Mouse (Mus musculus) kidney, postnatal 0 days (tissue): ENCODE measurements around the gene Arhgap32. TPM values are rescaled to one million over a fixed set of nuclear protein-coding genes. Genes with fewer than 3 reads are reported as not detected.

Experiments
- ATAC-seq: fragments of 200-750 bp; cut with Nextera tagmentation; replicated peaks from 2 replicates; pipeline ENCODE4 v1.8.0; 2017; ENCODE audit warnings: low read depth, moderate number of reproducible peaks, moderate TSS enrichment, moderate library complexity; ENCODE audit not compliant: low FRiP score
- DNase-seq: peaks from one replicate; pipeline ENCODE4 v3.0.0-alpha.2; 2016; ENCODE audit warnings: low spot score
- H3K27ac ChIP-seq: fragments of 300-500 bp; sonication (generic); 2 replicates; pipeline ENCODE4 v1.5.1; 2014; ENCODE audit warnings: mild to moderate bottlenecking
- H3K27me3 ChIP-seq: fragments of 300-500 bp; sonication (generic); 2 replicates; pipeline ENCODE4 v1.6.1; 2014; ENCODE audit warnings: low read length, mixed read lengths; ENCODE audit not compliant: insufficient read depth
- H3K36me3 ChIP-seq: fragments of 300-500 bp; sonication (generic); 2 replicates; pipeline ENCODE4 v1.6.1; 2014; ENCODE audit warnings: low read length, mixed read lengths; ENCODE audit not compliant: insufficient read depth
- H3K4me1 ChIP-seq: fragments of 300-500 bp; sonication (generic); replicated peaks from 2 replicates; pipeline ENCODE4 v1.6.1; 2014; ENCODE audit warnings: antibody characterized with exemption, low read length, mixed read lengths; ENCODE audit not compliant: insufficient read depth
- H3K4me2 ChIP-seq: fragments of 300-500 bp; sonication (generic); 2 replicates; pipeline ENCODE4 v1.6.1; 2014; ENCODE audit warnings: mild to moderate bottlenecking, low read length, moderate library complexity, mixed read lengths
- H3K4me3 ChIP-seq: fragments of 300-500 bp; sonication (generic); replicated peaks from 2 replicates; pipeline ENCODE4 v1.5.1; 2014; ENCODE audit warnings: low read depth, low read length
- H3K9ac ChIP-seq: fragments of 300-500 bp; sonication (generic); 2 replicates; pipeline ENCODE4 v1.6.1; 2014; ENCODE audit warnings: low read depth, low read length
- H3K9me3 ChIP-seq: fragments of 300-500 bp; sonication (generic); replicated peaks from 2 replicates; pipeline ENCODE4 v1.6.1; 2016; ENCODE audit warnings: low read length, inconsistent platforms, mixed read lengths
- CTCF ChIP-seq: IDR thresholded peaks from 2 replicates; pipeline ENCODE4 v1.5.1; 2016; ENCODE audit warnings: antibody characterized with exemption, low read depth, mild to moderate bottlenecking, moderate library complexity
- WGBS: fragments of 180-500 bp; shearing (Covaris S2); extraction: QIAGEN DNeasy Blood & Tissue Kit; methylation state at CpG from one replicate; pipeline ENCODE4 v1.1.7; 2014; 5-methylcytosine and 5-hydroxymethylcytosine counted together
- polyA plus RNA-seq: library from polyadenylated mRNA; unstranded; fragments of >200 nt; fragmentation: Nextera tagmentation; extraction: Ambion mirVana; gene quantifications from 2 replicates; pipeline ENCODE4 v1.2.1, GENCODE M21; 2015

The Arhgap32 gene
- polyA plus RNA-seq, 1 experiment from 2014 or later, result 10.1 TPM

GRCm38 (mm10) chr9:32095511-32095910 is 20.4 kb upstream of the Arhgap32 start:
- DNase-seq, result no peak
- Histone ChIP-seq H3K9me3 (no peaks in the 10 kb centered on the region), H3K4me2 (no peak overlapping the region), H3K9ac (no peak overlapping the region), H3K27me3 (no peaks in the 10 kb centered on the region), H3K4me3 (no peak overlapping the region), H3K27ac (peak overlapping the region; percentile 64; the same call in 1 of the 2 replicates), H3K4me1 (peaks cover 3% of the 10 kb centered on the region; the same call in 1 of the 2 replicates), H3K36me3 (no peaks in the 10 kb centered on the region)
- TF ChIP-seq CTCF, result peak; percentile 12; the same call in 1 of the 2 replicates
- ATAC-seq, result no peak
- 74% methylated on average over 4 of the region's 4 CpGs for WGBS

DNA sequence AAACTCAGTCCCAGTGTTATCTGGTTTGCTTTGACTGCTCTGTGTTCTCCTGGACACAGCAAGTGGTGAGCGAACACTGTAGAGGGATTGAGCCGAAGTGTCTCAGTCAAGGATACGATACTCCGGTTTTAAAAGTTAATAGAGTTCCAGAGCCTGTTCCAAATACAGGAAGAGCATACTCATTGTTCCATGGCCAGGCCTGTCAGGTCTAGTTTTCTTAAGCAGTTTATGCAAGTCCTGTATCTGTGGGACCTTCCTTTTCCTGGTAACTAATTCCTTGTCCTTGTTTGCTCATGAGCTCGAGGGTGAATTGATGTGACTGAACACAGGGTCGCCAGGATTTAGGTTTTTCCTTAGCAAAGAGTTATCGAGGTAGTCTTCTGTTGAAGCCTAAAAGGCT is 19.4 kb upstream of the Arhgap32 start:
- Histone ChIP-seq H3K4me1 (peaks cover 3% of the 10 kb centered on the region; the same call in 1 of the 2 replicates), H3K9me3 (no peaks in the 10 kb centered on the region), H3K27ac (peak overlapping the region; percentile 64), H3K36me3 (no peaks in the 10 kb centered on the region), H3K4me2 (peak overlapping the region; percentile 34), H3K9ac (0 out of 2 replicates have a peak overlapping the region, but pooled peaks have one; percentile 8), H3K4me3 (no peak overlapping the region), H3K27me3 (no peaks in the 10 kb centered on the region)
- 48% methylated on average over 7 of the region's 7 CpGs for WGBS
- no peak for TF ChIP-seq CTCF
- DNase-seq (no peak), ATAC-seq (no peak)

- DNase-seq (no peak), ATAC-seq (no peak; the same call in 1 of the 2 replicates)
- H3K4me1 ChIP-seq, result peaks cover 3% of the 10 kb centered on the region; the same call in 1 of the 2 replicates
- 56% methylated on average over 4 of the region's 4 CpGs for WGBS
- H3K27ac ChIP-seq, result 0 out of 2 replicates have a peak overlapping the region, but pooled peaks have one; percentile 42
- H3K9ac ChIP-seq, result no peak overlapping the region
- no peaks in the 10 kb centered on the region for H3K9me3 ChIP-seq
- H3K27me3 ChIP-seq, result no peaks in the 10 kb centered on the region
- no peak overlapping the region for H3K4me2 ChIP-seq
- TF ChIP-seq CTCF, result no peak
- H3K4me3 ChIP-seq, result no peak overlapping the region
- no peaks in the 10 kb centered on the region for H3K36me3 ChIP-seq
Observed at GRCm38 (mm10) chr9:32097123-32097522, 18.8 kb upstream of the Arhgap32 start.

DNA sequence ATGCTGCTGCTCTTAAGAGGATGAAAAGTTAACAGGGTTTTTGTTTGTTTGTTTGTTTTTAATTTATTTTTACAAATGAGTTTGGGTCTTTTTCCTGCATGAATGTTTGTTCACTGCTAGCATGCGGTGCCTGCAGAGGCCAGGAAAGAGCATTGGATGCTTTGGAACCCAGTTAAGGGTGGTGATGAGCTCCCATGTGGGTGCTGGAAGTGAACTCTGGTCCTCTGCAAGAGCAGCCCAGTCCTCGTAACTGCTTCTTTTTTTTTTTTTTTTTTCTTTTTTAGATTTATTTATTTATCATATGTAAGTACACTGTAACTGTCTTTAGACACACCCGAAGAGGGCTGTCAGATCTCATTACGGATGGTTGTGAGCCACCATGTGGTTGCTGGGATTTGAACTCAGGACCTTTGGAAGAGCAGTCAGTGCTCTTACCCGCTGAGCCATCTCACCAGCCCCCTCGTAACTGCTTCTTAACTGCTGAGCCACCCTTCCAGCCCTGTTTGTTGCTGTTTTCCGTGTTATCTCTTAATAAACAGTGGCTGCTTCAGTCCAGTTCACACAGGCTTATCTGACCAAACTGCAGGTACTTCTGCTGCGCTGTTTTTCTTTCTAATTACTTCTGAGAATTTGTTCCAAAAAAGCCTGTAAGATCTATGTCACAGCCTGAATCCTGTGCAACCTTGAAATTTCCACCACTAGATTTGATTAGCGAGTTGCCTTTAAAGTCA is 17.3 kb upstream of the Arhgap32 start:
- no peak overlapping the region for H3K9ac ChIP-seq
- no peaks in the 10 kb centered on the region for H3K9me3 ChIP-seq
- H3K36me3 ChIP-seq, result no peaks in the 10 kb centered on the region
- H3K4me3 ChIP-seq, result no peak overlapping the region
- no peak overlapping the region for H3K4me2 ChIP-seq
- DNase-seq (no peak), ATAC-seq (no peak)
- peaks cover under 1% of the 10 kb centered on the region; the same call in 1 of the 2 replicates for H3K4me1 ChIP-seq
- WGBS, result 82% methylated on average over 9 of the region's 9 CpGs
- no peaks in the 10 kb centered on the region for H3K27me3 ChIP-seq
- no peak for TF ChIP-seq CTCF
- H3K27ac ChIP-seq, result no peak overlapping the region

GRCm38 (mm10) chr9:32100561-32100960 is 15.4 kb upstream of the Arhgap32 start:
- no peaks in the 10 kb centered on the region; the same call in 1 of the 2 replicates for H3K4me1 ChIP-seq
- no peaks in the 10 kb centered on the region for H3K36me3 ChIP-seq
- no peak overlapping the region for H3K4me3 ChIP-seq
- no peak overlapping the region for H3K4me2 ChIP-seq
- no peaks in the 10 kb centered on the region for H3K9me3 ChIP-seq
- H3K27me3 ChIP-seq, result no peaks in the 10 kb centered on the region
- H3K9ac ChIP-seq, result no peak overlapping the region
- TF ChIP-seq CTCF, result no peak
- DNase-seq (no peak), ATAC-seq (no peak)
- WGBS, result 78% methylated on average over 8 of the region's 8 CpGs
- H3K27ac ChIP-seq, result no peak overlapping the region

DNA sequence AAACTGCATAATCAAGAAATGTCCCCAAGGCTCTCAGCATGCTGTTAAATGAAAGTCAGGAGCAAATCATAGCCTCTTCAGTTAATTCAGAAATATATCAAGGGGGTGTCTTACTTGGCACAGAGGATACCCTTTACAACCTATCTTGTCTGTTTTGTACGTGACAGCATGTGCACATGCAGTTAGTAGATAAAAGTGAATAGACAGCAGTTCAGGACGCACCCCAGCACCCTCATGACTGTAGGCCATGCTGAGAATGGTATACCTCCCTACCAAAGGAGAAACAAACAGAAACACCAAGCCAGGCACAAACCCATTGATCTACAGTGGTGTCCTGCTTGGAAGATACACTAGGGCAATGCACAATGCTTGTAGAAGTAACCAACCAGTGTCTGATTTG is 14.4 kb upstream of the Arhgap32 start:
- DNase-seq (no peak), ATAC-seq (no peak)
- Histone ChIP-seq H3K27me3 (no peaks in the 10 kb centered on the region), H3K27ac (no peak overlapping the region), H3K4me2 (no peak overlapping the region), H3K9ac (no peak overlapping the region), H3K36me3 (no peaks in the 10 kb centered on the region), H3K9me3 (no peaks in the 10 kb centered on the region), H3K4me3 (no peak overlapping the region), H3K4me1 (no peaks in the 10 kb centered on the region; the same call in 1 of the 2 replicates)
- no peak for TF ChIP-seq CTCF
- 93% methylated on average over 2 of the region's 2 CpGs for WGBS
